Mouse (Mus musculus) testis, adult 2 months (tissue): ENCODE results near the gene Tmem132b.

Source experiments
- CTCF ChIP-seq: fragments of 200-500 bp; IDR thresholded peaks from 2 replicates; pipeline ENCODE4 v1.5.1; 2012; ENCODE audit warnings: low read depth, mild to moderate bottlenecking, inconsistent platforms, low read length, moderate library complexity; ENCODE audit not compliant: control insufficient read depth, insufficient read depth, insufficient replicate concordance
- POLR2A ChIP-seq: fragments of 200-500 bp; IDR thresholded peaks from 2 replicates; pipeline ENCODE4 v1.6.1; 2012; ENCODE audit warnings: low read depth, mild to moderate bottlenecking, inconsistent platforms, low read length, moderate library complexity; ENCODE audit not compliant: control insufficient read depth

- TF ChIP-seq POLR2A (no peak), CTCF (no peak)
Observed at GRCm38 (mm10) chr5:125565725-125566124, 34.2 kb downstream of the Tmem132b start.
